Mouse (Mus musculus) midbrain, embryonic 11.5 days (tissue): ENCODE measurements at regions not wholly inside any gene's neighbourhood (a gene's known extent, or its start where the extent isn't known, plus 50 kb on each side); places are given as distances from the start of the nearest gene placed in this dataset.

Experiments
- ATAC-seq: fragments of 200-750 bp; cut with Nextera tagmentation; 2 replicates; pipeline ENCODE4 v1.8.0; 2017; ENCODE audit warnings: moderate TSS enrichment, moderate library complexity; ENCODE audit not compliant: low FRiP score
- DNase-seq: peaks from one replicate; pipeline ENCODE4 v3.0.0; 2015; ENCODE audit warnings: low spot score; ENCODE audit errors: missing footprints
- H3K27ac ChIP-seq: fragments of 300-500 bp; sonication (generic); 2 replicates; pipeline ENCODE4 v1.5.1; 2014; ENCODE audit warnings: low read depth, low read length
- H3K27me3 ChIP-seq: fragments of 300-500 bp; sonication (generic); 2 replicates; pipeline ENCODE4 v1.6.1; 2014; ENCODE audit warnings: mild to moderate bottlenecking, low read length, moderate library complexity, mixed read lengths; ENCODE audit not compliant: control insufficient read depth, insufficient read depth
- H3K36me3 ChIP-seq: fragments of 300-500 bp; sonication (generic); 2 replicates; pipeline ENCODE4 v1.6.1; 2014; ENCODE audit warnings: mild to moderate bottlenecking, low read length, moderate library complexity, mixed read lengths; ENCODE audit not compliant: control insufficient read depth, insufficient read depth
- H3K4me1 ChIP-seq: fragments of 300-500 bp; sonication (generic); 2 replicates; pipeline ENCODE4 v1.6.1; 2014; ENCODE audit warnings: low read length; ENCODE audit not compliant: control insufficient read depth, insufficient read depth
- H3K4me2 ChIP-seq: fragments of 300-500 bp; sonication (generic); 2 replicates; pipeline ENCODE4 v1.6.1; 2014; ENCODE audit warnings: mild to moderate bottlenecking, moderate library complexity
- H3K4me3 ChIP-seq: fragments of 300-500 bp; sonication (generic); 2 replicates; pipeline ENCODE4 v1.5.1; 2014; ENCODE audit warnings: low read depth, low read length
- H3K9ac ChIP-seq: fragments of 300-500 bp; sonication (generic); 2 replicates; pipeline ENCODE4 v1.6.1; 2014; ENCODE audit warnings: low read length
- H3K9me3 ChIP-seq: fragments of 300-500 bp; sonication (generic); 2 replicates; pipeline ENCODE4 v1.6.1; 2016; ENCODE audit warnings: low read length; ENCODE audit not compliant: control insufficient read depth
- WGBS: fragments of 180-500 bp; shearing (Covaris S2); extraction: QIAGEN DNeasy Blood & Tissue Kit; methylation state at CpG from one replicate; pipeline ENCODE4 v1.1.7; 2014; 5-methylcytosine and 5-hydroxymethylcytosine counted together

DNA sequence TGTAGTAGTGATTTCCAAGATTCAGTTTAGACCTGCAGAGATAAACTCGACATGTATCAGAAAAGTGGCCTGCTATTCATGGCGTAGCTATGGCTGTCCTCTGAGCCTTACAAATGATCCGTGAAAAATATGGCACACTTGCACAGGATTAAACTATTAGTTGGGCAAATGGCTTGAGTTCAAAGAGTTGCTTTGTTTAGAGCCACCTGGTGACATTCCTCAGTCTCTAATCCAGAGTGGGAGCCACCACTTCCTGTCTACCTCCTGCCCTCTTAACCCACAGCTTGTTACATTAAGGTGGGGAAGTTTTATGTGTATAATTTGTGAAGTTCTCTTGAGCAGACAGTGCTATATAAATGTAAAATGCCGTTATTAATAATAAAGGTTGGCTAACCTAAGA, 357.7 kb downstream of the Mtx2 start:
- 54% methylated on average over 4 of the region's 4 CpGs for WGBS
- H3K4me1 ChIP-seq = no peaks in the 10 kb centered on the region
- DNase-seq (peak; percentile 84), ATAC-seq (no peak)
- no peak overlapping the region for H3K27ac ChIP-seq
- H3K36me3 ChIP-seq = no peaks in the 10 kb centered on the region
- no peak overlapping the region for H3K9ac ChIP-seq
- H3K27me3 ChIP-seq = no peaks in the 10 kb centered on the region
- H3K4me2 ChIP-seq = no peak overlapping the region
- H3K9me3 ChIP-seq = no peaks in the 10 kb centered on the region
- H3K4me3 ChIP-seq = no peak overlapping the region

DNA sequence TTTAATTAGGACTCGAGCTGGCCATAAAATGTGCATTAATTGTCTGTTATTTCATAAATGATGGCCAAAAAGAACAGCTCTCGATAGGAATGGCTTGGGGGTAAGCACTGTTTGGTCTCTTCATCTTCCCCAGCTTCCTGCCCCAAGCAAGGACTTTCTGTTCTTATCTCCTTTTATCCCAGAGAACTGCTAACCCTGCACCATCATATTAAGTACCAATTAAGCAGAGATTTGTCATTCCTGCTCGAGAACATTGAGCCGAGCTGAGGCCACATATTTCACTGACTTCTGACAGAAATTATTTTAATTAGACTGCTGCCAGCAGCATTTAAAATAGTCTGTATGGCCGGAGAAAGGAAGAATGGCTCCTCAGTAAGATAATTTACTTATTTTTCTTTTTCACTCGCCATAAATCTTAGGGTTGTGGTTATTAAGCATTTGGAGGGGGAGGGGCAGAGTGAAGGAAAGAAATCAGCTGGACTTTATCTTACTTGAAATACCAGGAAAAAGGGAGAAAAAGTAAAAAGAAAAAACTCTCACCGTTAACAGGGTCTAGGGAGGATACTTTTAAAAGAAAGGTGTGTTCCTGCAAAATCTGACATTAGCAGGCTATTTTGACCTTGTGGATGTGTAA, 377.1 kb downstream of the Mtx2 start:
- Histone ChIP-seq H3K4me1 (no peaks in the 10 kb centered on the region), H3K4me2 (no peak overlapping the region), H3K27ac (no peak overlapping the region), H3K9ac (no peak overlapping the region), H3K4me3 (no peak overlapping the region), H3K36me3 (no peaks in the 10 kb centered on the region), H3K9me3 (no peaks in the 10 kb centered on the region), H3K27me3 (no peaks in the 10 kb centered on the region)
- WGBS = 82% methylated on average over 7 of the region's 7 CpGs
- DNase-seq (no peak), ATAC-seq (no peak)

DNA sequence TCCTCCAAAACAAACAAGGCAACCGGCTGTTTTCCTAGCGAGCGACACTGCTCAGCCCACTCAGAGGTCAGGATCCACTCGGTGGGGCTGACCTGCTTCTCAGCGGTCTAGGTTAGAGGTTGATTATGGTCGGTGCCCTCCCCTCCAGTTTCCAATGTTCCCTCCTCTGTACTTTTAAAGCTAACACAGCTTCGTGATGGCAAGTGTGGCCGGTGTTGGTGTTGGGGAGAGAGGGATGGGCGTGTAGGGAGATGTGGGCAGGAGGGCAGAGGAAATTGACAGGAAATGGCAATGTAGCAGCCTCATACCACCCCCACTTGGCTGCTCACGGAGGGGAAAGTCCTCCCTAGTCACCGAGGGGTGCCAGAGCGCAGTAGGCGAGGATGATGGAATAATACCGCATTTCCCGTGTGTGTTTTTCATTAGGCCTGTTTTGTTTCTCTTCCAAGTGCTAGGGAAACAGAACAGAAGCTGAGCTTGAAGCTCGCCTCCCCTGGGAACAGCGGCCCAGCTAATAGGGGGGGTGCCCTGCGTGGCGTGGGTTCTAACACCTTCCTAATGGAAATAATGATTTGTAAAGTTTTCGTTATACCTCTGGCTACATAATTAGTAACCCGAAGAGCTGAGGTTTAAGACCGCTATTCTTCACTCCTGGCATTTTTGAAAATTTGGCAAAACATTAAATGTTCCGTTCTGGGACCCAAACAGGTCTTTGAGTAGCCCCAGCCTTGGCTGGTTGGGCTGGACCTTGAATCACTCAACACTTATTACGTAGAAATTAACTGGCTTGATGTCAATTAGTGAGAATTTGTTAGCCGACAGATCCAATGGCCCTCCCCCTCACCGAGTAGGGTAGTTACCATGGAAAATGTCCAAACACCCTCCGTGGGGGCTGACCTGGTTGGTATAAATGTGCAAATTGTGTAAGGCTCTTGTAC, 383.5 kb downstream of the Mtx2 start:
- H3K4me2 ChIP-seq = no peak overlapping the region
- no peak overlapping the region for H3K4me3 ChIP-seq
- H3K9ac ChIP-seq = no peak overlapping the region
- WGBS = 71% methylated on average over 27 of the region's 27 CpGs
- H3K27me3 ChIP-seq = no peaks in the 10 kb centered on the region
- DNase-seq (no peak), ATAC-seq (no peak)
- no peak overlapping the region for H3K27ac ChIP-seq
- no peaks in the 10 kb centered on the region for H3K36me3 ChIP-seq
- no peaks in the 10 kb centered on the region for H3K9me3 ChIP-seq
- H3K4me1 ChIP-seq = no peaks in the 10 kb centered on the region

DNA sequence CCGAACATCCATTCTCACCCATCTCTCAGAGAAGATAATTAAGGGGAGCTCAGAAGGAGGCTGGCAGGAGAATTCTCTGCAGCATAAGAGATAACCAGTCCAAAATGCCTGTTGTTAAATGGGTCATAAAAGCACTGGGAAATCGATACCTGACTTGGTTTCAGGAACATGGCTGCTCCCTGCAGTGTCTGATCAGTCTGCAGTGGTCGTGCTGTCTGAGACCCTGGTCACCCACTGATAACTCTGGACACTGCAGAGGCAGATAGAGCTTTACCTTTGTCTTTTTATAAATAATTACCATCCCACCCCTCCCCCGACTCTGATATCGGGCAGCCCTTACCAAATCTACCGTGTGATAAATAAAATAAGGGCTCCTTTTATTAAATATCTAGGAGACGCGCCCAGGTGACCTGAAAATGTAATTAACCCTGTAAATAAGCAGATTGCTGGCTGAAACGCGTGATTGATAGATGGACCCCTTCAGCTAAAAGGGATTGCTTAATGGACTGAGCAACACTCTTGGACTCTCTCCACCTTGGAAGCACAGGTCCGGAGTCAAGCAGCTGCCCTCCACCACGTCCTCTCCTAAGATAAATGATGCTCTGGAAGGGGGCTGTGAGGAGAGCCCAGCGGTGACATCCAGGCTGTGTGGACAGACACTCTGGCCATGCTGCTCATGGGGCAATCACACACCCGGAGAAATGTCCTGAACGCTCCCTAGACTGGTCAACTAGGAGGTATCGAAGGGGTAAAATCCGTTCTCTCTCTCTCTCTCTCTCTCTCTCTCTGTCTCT, 384.4 kb downstream of the Mtx2 start:
- Histone ChIP-seq H3K9ac (no peak overlapping the region), H3K9me3 (no peaks in the 10 kb centered on the region), H3K27me3 (no peaks in the 10 kb centered on the region), H3K4me3 (no peak overlapping the region), H3K4me2 (no peak overlapping the region), H3K4me1 (no peaks in the 10 kb centered on the region), H3K27ac (no peak overlapping the region), H3K36me3 (no peaks in the 10 kb centered on the region)
- ATAC-seq (no peak), DNase-seq (no peak)
- 87% methylated on average over 17 of the region's 17 CpGs for WGBS

DNA sequence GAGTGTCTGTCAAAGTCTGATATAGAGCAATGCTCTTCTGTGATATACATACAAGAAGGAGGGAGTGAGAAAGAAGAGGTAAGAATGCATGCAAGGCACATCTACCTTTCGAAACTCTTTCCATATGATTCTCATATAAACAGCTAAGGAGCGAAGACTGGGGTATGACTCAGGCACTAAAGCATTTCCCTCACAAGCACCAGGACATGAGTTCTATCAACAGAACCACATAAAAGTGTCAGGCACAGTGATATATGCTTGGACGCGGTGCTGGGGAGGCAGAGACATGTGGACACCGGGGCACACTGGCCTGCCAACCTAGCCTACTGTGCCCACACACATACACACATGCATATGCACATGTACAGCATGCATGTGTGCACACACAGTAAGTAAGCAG, 391.3 kb downstream of the Mtx2 start:
- DNase-seq = no peak
- H3K27me3 ChIP-seq = no peaks in the 10 kb centered on the region
- no peak overlapping the region for H3K4me3 ChIP-seq
- ATAC-seq = no peak
- peaks cover 8% of the 10 kb centered on the region for H3K4me1 ChIP-seq
- H3K27ac ChIP-seq = no peak overlapping the region
- WGBS = 92% methylated on average over 5 of the region's 5 CpGs
- H3K36me3 ChIP-seq = no peaks in the 10 kb centered on the region
- no peak overlapping the region for H3K4me2 ChIP-seq
- no peaks in the 10 kb centered on the region for H3K9me3 ChIP-seq
- H3K9ac ChIP-seq = no peak overlapping the region

DNA sequence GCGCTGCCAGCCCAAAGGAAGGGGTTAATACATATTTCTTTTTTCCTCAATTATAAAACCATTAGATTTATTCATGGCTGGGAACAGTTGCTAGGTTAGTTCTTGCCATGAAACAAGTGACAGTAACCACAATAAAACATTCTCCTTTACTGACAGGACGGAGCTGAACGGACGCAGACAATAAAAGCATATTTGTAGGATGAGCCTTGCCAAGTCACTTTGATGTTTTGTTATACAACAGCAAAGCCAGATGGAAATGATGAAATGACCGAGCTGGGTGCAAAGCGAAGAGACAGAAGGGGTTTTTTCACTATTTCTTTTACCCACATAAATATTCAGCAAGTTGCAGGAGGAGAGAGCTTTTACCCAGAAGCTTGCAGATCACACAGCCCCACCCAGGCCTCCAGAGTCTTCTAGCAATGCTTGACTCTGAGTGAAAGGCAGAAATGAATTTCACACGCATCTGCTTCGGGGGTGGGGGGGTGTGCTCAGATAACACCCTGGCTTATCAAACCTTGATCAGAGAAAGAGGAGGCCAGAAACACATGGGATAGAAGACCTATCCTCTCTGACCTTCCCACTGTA, 395.3 kb downstream of the Mtx2 start:
- Histone ChIP-seq H3K4me2 (no peak overlapping the region), H3K36me3 (no peaks in the 10 kb centered on the region), H3K9ac (no peak overlapping the region), H3K27ac (no peak overlapping the region), H3K4me3 (no peak overlapping the region), H3K27me3 (no peaks in the 10 kb centered on the region), H3K9me3 (no peaks in the 10 kb centered on the region), H3K4me1 (peaks cover 8% of the 10 kb centered on the region)
- ATAC-seq (no peak), DNase-seq (no peak)
- 64% methylated on average over 8 of the region's 8 CpGs for WGBS

DNA sequence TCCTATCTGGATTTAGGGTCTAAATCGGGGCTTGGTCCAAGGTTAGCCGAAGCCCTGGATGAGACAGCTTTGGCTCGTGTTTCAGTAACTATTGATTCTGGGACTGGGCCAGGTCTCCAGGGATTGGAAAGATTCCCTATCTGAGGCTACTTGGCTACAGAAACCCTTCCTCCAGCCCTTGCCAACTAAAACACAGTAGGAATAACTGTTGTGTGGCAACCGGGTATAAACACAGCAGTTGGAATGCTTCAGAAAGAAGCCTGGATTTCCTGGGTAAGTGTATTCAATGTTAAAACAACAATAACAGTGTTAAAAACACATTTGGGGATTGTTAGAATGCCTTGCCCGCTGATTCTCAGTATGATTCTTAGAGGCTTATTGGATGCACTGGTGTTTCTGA, 398.8 kb downstream of the Mtx2 start:
- Histone ChIP-seq H3K4me3 (no peak overlapping the region), H3K27ac (no peak overlapping the region), H3K4me1 (peaks cover 8% of the 10 kb centered on the region), H3K36me3 (no peaks in the 10 kb centered on the region), H3K9me3 (no peaks in the 10 kb centered on the region), H3K9ac (no peak overlapping the region), H3K27me3 (no peaks in the 10 kb centered on the region), H3K4me2 (no peak overlapping the region)
- DNase-seq (no peak), ATAC-seq (no peak)
- 77% methylated on average over 5 of the region's 5 CpGs for WGBS

DNA sequence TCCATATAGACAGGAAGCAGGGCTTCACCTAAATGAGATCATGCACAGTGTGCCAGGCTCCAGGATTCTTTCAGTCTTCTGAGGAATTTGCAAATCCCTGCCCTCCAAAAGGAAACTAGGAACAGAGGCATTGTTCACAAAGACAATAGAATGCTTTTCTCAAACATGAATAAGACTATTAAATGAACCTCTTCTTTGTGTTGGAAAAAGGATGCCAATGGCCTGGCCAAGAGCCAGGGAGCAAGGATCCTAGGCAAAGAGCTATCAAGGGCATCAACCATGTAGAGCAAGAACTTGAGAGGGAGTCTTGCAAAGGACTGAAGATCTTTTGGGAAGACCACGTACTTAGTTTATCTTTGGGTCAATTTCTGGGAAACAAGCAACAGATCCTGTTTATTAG, 415.4 kb downstream of the Mtx2 start:
- no peak overlapping the region for H3K4me3 ChIP-seq
- ATAC-seq (no peak), DNase-seq (no peak)
- 85% methylated on average over 1 of the region's 1 CpGs for WGBS
- H3K27ac ChIP-seq = no peak overlapping the region
- no peaks in the 10 kb centered on the region for H3K4me1 ChIP-seq
- H3K4me2 ChIP-seq = no peak overlapping the region
- H3K27me3 ChIP-seq = no peaks in the 10 kb centered on the region
- no peaks in the 10 kb centered on the region for H3K9me3 ChIP-seq
- no peaks in the 10 kb centered on the region for H3K36me3 ChIP-seq
- no peak overlapping the region for H3K9ac ChIP-seq
